Mouse (Mus musculus): ENCODE measurements around the gene Mindy4. TPM values are rescaled to one million over a fixed set of nuclear protein-coding genes. Genes with fewer than 3 reads are reported as not detected.

The Mindy4 gene
- polyA plus RNA-seq, 1 experiment from 2014 or later = 24.2 TPM

GRCm38 (mm10) chr6:55276692-55277282 is 73.6 kb downstream of the Mindy4 start:
- WGBS = 81% methylated on average over 4 of the region's 4 CpGs
- Histone ChIP-seq H3K4me1 (ENCODE audit: control insufficient read depth, insufficient read depth, low read length) (no peaks in the 10 kb centered on the region), H3K36me3 (ENCODE audit: control insufficient read depth, insufficient read depth, low read length) (no peaks in the 10 kb centered on the region; the same call in 1 of the 2 replicates), H3K9ac (ENCODE audit: low read length) (no peak overlapping the region), H3K4me3 (ENCODE audit: low read depth, low read length) (no peak overlapping the region), H3K27me3 (ENCODE audit: control insufficient read depth, insufficient read depth, low read length) (no peaks in the 10 kb centered on the region), H3K9me3 (ENCODE audit: control insufficient read depth, low read length) (no peaks in the 10 kb centered on the region), H3K27ac (ENCODE audit: low read depth, low read length) (no peak overlapping the region), H3K4me2 (no peak overlapping the region)
- ATAC-seq (ENCODE audit: low FRiP score) = no peak
- DNase-seq (ENCODE audit: low spot score, missing footprints) = no peak

- Histone ChIP-seq H3K27me3 (ENCODE audit: control insufficient read depth, insufficient read depth, low read length) (no peaks in the 10 kb centered on the region), H3K4me2 (no peak overlapping the region), H3K4me3 (ENCODE audit: low read depth, low read length) (no peak overlapping the region), H3K36me3 (ENCODE audit: control insufficient read depth, insufficient read depth, low read length) (no peaks in the 10 kb centered on the region; the same call in 1 of the 2 replicates), H3K9ac (ENCODE audit: low read length) (no peak overlapping the region), H3K9me3 (ENCODE audit: control insufficient read depth, low read length) (no peaks in the 10 kb centered on the region), H3K27ac (ENCODE audit: low read depth, low read length) (no peak overlapping the region), H3K4me1 (ENCODE audit: control insufficient read depth, insufficient read depth, low read length) (no peaks in the 10 kb centered on the region)
- WGBS = 83% methylated on average over 6 of the region's 6 CpGs
- DNase-seq (ENCODE audit: low spot score, missing footprints) = no peak
- ATAC-seq (ENCODE audit: low FRiP score) = no peak
Measured at GRCm38 (mm10) chr6:55278086-55278485, 74.9 kb downstream of the Mindy4 start.

- ATAC-seq (ENCODE audit: low FRiP score) = no peak
- H3K9ac ChIP-seq (ENCODE audit: low read length) = no peak overlapping the region
- H3K4me3 ChIP-seq (ENCODE audit: low read depth, low read length) = no peak overlapping the region
- H3K27ac ChIP-seq (ENCODE audit: low read depth, low read length) = no peak overlapping the region
- H3K4me2 ChIP-seq = no peak overlapping the region
- no peak for DNase-seq (ENCODE audit: low spot score, missing footprints)
- H3K27me3 ChIP-seq (ENCODE audit: control insufficient read depth, insufficient read depth, low read length) = no peaks in the 10 kb centered on the region
- H3K4me1 ChIP-seq (ENCODE audit: control insufficient read depth, insufficient read depth, low read length) = no peaks in the 10 kb centered on the region
- WGBS = 94% methylated on average over 4 of the region's 4 CpGs
- no peaks in the 10 kb centered on the region for H3K9me3 ChIP-seq (ENCODE audit: control insufficient read depth, low read length)
- no peaks in the 10 kb centered on the region; the same call in 1 of the 2 replicates for H3K36me3 ChIP-seq (ENCODE audit: control insufficient read depth, insufficient read depth, low read length)
Measured at GRCm38 (mm10) chr6:55278520-55278919, 75.3 kb downstream of the Mindy4 start.

GRCm38 (mm10) chr6:55280979-55281378 is 77.8 kb downstream of the Mindy4 start:
- Histone ChIP-seq H3K4me1 (ENCODE audit: control insufficient read depth, insufficient read depth, low read length) (no peaks in the 10 kb centered on the region; the same call in 1 of the 2 replicates), H3K9me3 (ENCODE audit: control insufficient read depth, low read length) (no peaks in the 10 kb centered on the region), H3K36me3 (ENCODE audit: control insufficient read depth, insufficient read depth, low read length) (no peaks in the 10 kb centered on the region; the same call in 1 of the 2 replicates), H3K4me3 (ENCODE audit: low read depth, low read length) (no peak overlapping the region), H3K9ac (ENCODE audit: low read length) (no peak overlapping the region), H3K27me3 (ENCODE audit: control insufficient read depth, insufficient read depth, low read length) (no peaks in the 10 kb centered on the region), H3K4me2 (no peak overlapping the region), H3K27ac (ENCODE audit: low read depth, low read length) (no peak overlapping the region)
- ATAC-seq (ENCODE audit: low FRiP score) (no peak), DNase-seq (ENCODE audit: low spot score, missing footprints) (peak; percentile 54)
- WGBS = 93% methylated on average over 8 of the region's 8 CpGs

- Histone ChIP-seq H3K27me3 (ENCODE audit: control insufficient read depth, insufficient read depth, low read length) (no peaks in the 10 kb centered on the region), H3K4me1 (ENCODE audit: control insufficient read depth, insufficient read depth, low read length) (no peaks in the 10 kb centered on the region; the same call in 1 of the 2 replicates), H3K36me3 (ENCODE audit: control insufficient read depth, insufficient read depth, low read length) (no peaks in the 10 kb centered on the region; the same call in 1 of the 2 replicates), H3K4me3 (ENCODE audit: low read depth, low read length) (no peak overlapping the region), H3K4me2 (no peak overlapping the region), H3K27ac (ENCODE audit: low read depth, low read length) (no peak overlapping the region), H3K9me3 (ENCODE audit: control insufficient read depth, low read length) (no peaks in the 10 kb centered on the region), H3K9ac (ENCODE audit: low read length) (no peak overlapping the region)
- ATAC-seq (ENCODE audit: low FRiP score) = no peak
- peak; percentile 51 for DNase-seq (ENCODE audit: low spot score, missing footprints)
- WGBS = 91% methylated on average over 7 of the region's 7 CpGs
Measured at GRCm38 (mm10) chr6:55281687-55282086, 78.5 kb downstream of the Mindy4 start.

- WGBS = 96% methylated on average over 8 of the region's 8 CpGs
- H3K4me1 ChIP-seq (ENCODE audit: control insufficient read depth, insufficient read depth, low read length) = no peaks in the 10 kb centered on the region; the same call in 1 of the 2 replicates
- no peak overlapping the region for H3K4me3 ChIP-seq (ENCODE audit: low read depth, low read length)
- no peak overlapping the region for H3K4me2 ChIP-seq
- no peaks in the 10 kb centered on the region for H3K27me3 ChIP-seq (ENCODE audit: control insufficient read depth, insufficient read depth, low read length)
- no peaks in the 10 kb centered on the region for H3K9me3 ChIP-seq (ENCODE audit: control insufficient read depth, low read length)
- no peak overlapping the region for H3K9ac ChIP-seq (ENCODE audit: low read length)
- no peak overlapping the region for H3K27ac ChIP-seq (ENCODE audit: low read depth, low read length)
- ATAC-seq (ENCODE audit: low FRiP score) (no peak), DNase-seq (ENCODE audit: low spot score, missing footprints) (no peak)
- no peaks in the 10 kb centered on the region; the same call in 1 of the 2 replicates for H3K36me3 ChIP-seq (ENCODE audit: control insufficient read depth, insufficient read depth, low read length)
Measured at GRCm38 (mm10) chr6:55282348-55282747, 79.2 kb downstream of the Mindy4 start.

- WGBS = 42% methylated on average over 5 of the region's 5 CpGs
- Histone ChIP-seq H3K4me1 (ENCODE audit: control insufficient read depth, insufficient read depth, low read length) (no peaks in the 10 kb centered on the region; the same call in 1 of the 2 replicates), H3K27ac (ENCODE audit: low read depth, low read length) (no peak overlapping the region), H3K9ac (ENCODE audit: low read length) (no peak overlapping the region), H3K4me3 (ENCODE audit: low read depth, low read length) (no peak overlapping the region), H3K4me2 (no peak overlapping the region), H3K9me3 (ENCODE audit: control insufficient read depth, low read length) (no peaks in the 10 kb centered on the region), H3K27me3 (ENCODE audit: control insufficient read depth, insufficient read depth, low read length) (no peaks in the 10 kb centered on the region), H3K36me3 (ENCODE audit: control insufficient read depth, insufficient read depth, low read length) (peaks cover 3% of the 10 kb centered on the region; the same call in 1 of the 2 replicates)
- ATAC-seq (ENCODE audit: low FRiP score) = peak; percentile 55; the same call in 1 of the 2 replicates
- DNase-seq (ENCODE audit: low spot score, missing footprints) = peak; percentile 23
Measured at GRCm38 (mm10) chr6:55285218-55285617, 82.0 kb downstream of the Mindy4 start.

- no peak overlapping the region for H3K4me3 ChIP-seq (ENCODE audit: low read depth, low read length)
- ATAC-seq (ENCODE audit: low FRiP score) = no peak
- H3K4me1 ChIP-seq (ENCODE audit: control insufficient read depth, insufficient read depth, low read length) = no peaks in the 10 kb centered on the region; the same call in 1 of the 2 replicates
- no peaks in the 10 kb centered on the region for H3K9me3 ChIP-seq (ENCODE audit: control insufficient read depth, low read length)
- no peak overlapping the region for H3K27ac ChIP-seq (ENCODE audit: low read depth, low read length)
- H3K27me3 ChIP-seq (ENCODE audit: control insufficient read depth, insufficient read depth, low read length) = no peaks in the 10 kb centered on the region
- 86% methylated on average over 5 of the region's 5 CpGs for WGBS
- 0 out of 2 replicates have a peak, but pooled peaks cover 3% of the 10 kb centered on the region for H3K36me3 ChIP-seq (ENCODE audit: control insufficient read depth, insufficient read depth, low read length)
- DNase-seq (ENCODE audit: low spot score, missing footprints) = no peak
- H3K9ac ChIP-seq (ENCODE audit: low read length) = no peak overlapping the region
- no peak overlapping the region for H3K4me2 ChIP-seq
Measured at GRCm38 (mm10) chr6:55288007-55288602, 84.9 kb downstream of the Mindy4 start.

GRCm38 (mm10) chr6:55294549-55295131 is 91.5 kb downstream of the Mindy4 start:
- no peak for ATAC-seq (ENCODE audit: low FRiP score)

More at GRCm38 (mm10) chr6:55294549-55295131, 91.5 kb downstream of the Mindy4 start:
- no peak overlapping the region for H3K4me2 ChIP-seq
- H3K27me3 ChIP-seq (ENCODE audit: control insufficient read depth, insufficient read depth, low read length) = no peaks in the 10 kb centered on the region
- H3K9me3 ChIP-seq (ENCODE audit: control insufficient read depth, low read length) = no peaks in the 10 kb centered on the region
- no peak for DNase-seq (ENCODE audit: low spot score, missing footprints)
- H3K4me1 ChIP-seq (ENCODE audit: control insufficient read depth, insufficient read depth, low read length) = no peaks in the 10 kb centered on the region; the same call in 1 of the 2 replicates
- 61% methylated on average over 19 of the region's 19 CpGs for WGBS
- no peak overlapping the region for H3K27ac ChIP-seq (ENCODE audit: low read depth, low read length)
- H3K9ac ChIP-seq (ENCODE audit: low read length) = no peak overlapping the region
- H3K36me3 ChIP-seq (ENCODE audit: control insufficient read depth, insufficient read depth, low read length) = 0 out of 2 replicates have a peak, but pooled peaks cover 2% of the 10 kb centered on the region
- no peak overlapping the region for H3K4me3 ChIP-seq (ENCODE audit: low read depth, low read length)
